Mouse (Mus musculus): ENCODE data around the gene Iqgap2. TPM values are rescaled to one million over a fixed set of nuclear protein-coding genes. Genes with fewer than 3 reads are reported as not detected.

The Iqgap2 gene
- total and polyA plus RNA-seq, 3 experiments = 0.27 to 0.32 TPM; not detected in 1

DNA sequence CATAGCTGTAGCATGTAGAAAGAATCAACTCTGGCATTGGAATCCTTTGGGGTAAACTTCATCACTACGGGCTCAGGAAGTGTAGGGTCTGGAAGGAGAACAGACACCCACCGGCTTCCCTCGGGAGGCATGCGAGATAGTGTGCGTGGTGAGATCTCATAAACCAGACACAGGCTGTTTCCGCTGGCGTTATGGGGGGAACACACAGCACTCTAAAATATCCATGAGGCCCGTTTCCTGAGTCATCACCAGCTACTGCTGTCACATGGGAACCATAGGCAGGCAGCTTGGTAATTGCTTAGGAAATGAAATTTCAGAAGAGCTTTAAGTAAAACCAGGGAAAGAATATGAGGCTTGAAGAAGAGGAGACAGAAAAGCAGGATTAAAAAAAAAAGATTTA is 199.5 kb downstream of the Iqgap2 start:
- H3K9ac ChIP-seq (ENCODE audit: control insufficient read depth, low read depth, low read length, poor library complexity, severe bottlenecking) = no peak overlapping the region
- no peak overlapping the region for H3K27ac ChIP-seq (ENCODE audit: control insufficient read depth, low read depth, low read length)
- TF ChIP-seq ELF1 (IDR thresholded peaks at IDR 0.05; ENCODE audit: low read depth, low read length) (no peak), JUND (IDR thresholded peaks at IDR 0.05; ENCODE audit: low read depth, low read length) (no peak), MAZ (IDR thresholded peaks at IDR 0.05; ENCODE audit: low read depth, low read length) (no peak), TAL1 (IDR thresholded peaks at IDR 0.05; ENCODE audit: low read length) (no peak), MEF2A (IDR thresholded peaks at IDR 0.05; ENCODE audit: extremely low read depth, insufficient replicate concordance, low read depth, low read length, poor library complexity, severe bottlenecking) (no peak), MAX (IDR thresholded peaks at IDR 0.05; ENCODE audit: low read length) (no peak), BHLHE40 (IDR thresholded peaks at IDR 0.05; ENCODE audit: borderline replicate concordance, low read depth, low read length) (no peak), MAFK (IDR thresholded peaks at IDR 0.05; ENCODE audit: borderline replicate concordance, low read depth, low read length) (no peak), E2F4 (IDR thresholded peaks at IDR 0.05; ENCODE audit: borderline replicate concordance, low read depth, low read length) (no peak), KAT2A (conservative IDR thresholded peaks at IDR 0.05; ENCODE audit: low read depth, low read length) (no peak), SMC3 (IDR thresholded peaks at IDR 0.05; ENCODE audit: low read depth, low read length) (no peak), RAD21 (IDR thresholded peaks at IDR 0.05; ENCODE audit: low read depth, low read length) (no peak), GABPA (IDR thresholded peaks at IDR 0.05; ENCODE audit: low read depth, low read length) (no peak), MYC (IDR thresholded peaks at IDR 0.05; ENCODE audit: low read depth, low read length) (no peak), USF2 (IDR thresholded peaks at IDR 0.05; ENCODE audit: borderline replicate concordance in 1 of 2, insufficient read depth in 1 of 2, low read depth in 1 of 2, low read length in 2 of 2) (no peak), RCOR1 (IDR thresholded peaks at IDR 0.05; ENCODE audit: low read depth, low read length) (no peak), HCFC1 (IDR thresholded peaks at IDR 0.05; ENCODE audit: low read depth, low read length) (no peak)
- no peaks in the 10 kb centered on the region for H3K27me3 ChIP-seq (ENCODE audit: control insufficient read depth in 1 of 2, insufficient read depth in 2 of 2, low read length in 2 of 2)
- H3K36me3 ChIP-seq (ENCODE audit: control insufficient read depth in 1 of 2, insufficient read depth in 2 of 2, low read length in 2 of 2) = peaks cover 0 to 11% of the 10 kb centered on the region in 2 experiments; a peak in 2 of 4 replicates
- no peaks in the 10 kb centered on the region for H3K79me2 ChIP-seq (ENCODE audit: control insufficient read depth, insufficient read depth, low read length, poor library complexity)
- peaks cover 0 to 11% of the 10 kb centered on the region in 2 experiments; a peak in 2 of 4 replicates for H3K4me1 ChIP-seq (ENCODE audit: control insufficient read depth in 1 of 2, insufficient read depth in 2 of 2, low read length in 2 of 2)
- no peak for DNase-seq (ENCODE audit: low read depth, low spot score)
- H3K4me3 ChIP-seq (ENCODE audit: control insufficient read depth in 1 of 2, insufficient read depth in 1 of 2, low read depth in 2 of 2, low read length in 2 of 2) = no peak overlapping the region
- H3K9me3 ChIP-seq (replicated peaks; ENCODE audit: insufficient read depth, low read length) = no peaks in the 10 kb centered on the region

DNA sequence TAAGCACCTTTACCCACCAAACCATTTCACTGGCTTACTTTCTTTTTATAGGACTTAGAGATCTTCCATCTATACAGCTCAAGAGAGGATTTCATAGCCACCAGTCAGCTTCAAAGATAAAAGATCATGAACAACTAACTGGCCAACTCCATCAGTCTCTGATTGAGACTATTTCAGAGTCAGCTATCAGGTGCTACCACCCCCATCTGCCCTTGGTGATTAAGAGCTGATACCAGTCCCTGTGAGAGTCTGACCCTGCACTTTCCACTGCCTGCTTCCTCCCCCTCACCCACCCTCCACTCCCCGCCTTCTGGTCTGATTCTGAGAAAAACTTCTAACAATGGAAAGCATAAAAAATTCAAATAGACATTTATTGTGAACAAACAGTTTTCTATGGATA is 203.1 kb downstream of the Iqgap2 start:
- H3K4me1 ChIP-seq (ENCODE audit: control insufficient read depth in 1 of 2, insufficient read depth in 2 of 2, low read length in 2 of 2) = peaks cover 11 to 27% of the 10 kb centered on the region in 2 experiments
- no peak overlapping the region for H3K4me3 ChIP-seq (ENCODE audit: control insufficient read depth in 1 of 2, insufficient read depth in 1 of 2, low read depth in 2 of 2, low read length in 2 of 2)
- H3K9ac ChIP-seq (ENCODE audit: control insufficient read depth, low read depth, low read length, poor library complexity, severe bottlenecking) = no peak overlapping the region
- H3K9me3 ChIP-seq (replicated peaks; ENCODE audit: insufficient read depth, low read length) = no peaks in the 10 kb centered on the region
- peak; percentile 31 for DNase-seq (ENCODE audit: low read depth, low spot score)
- H3K36me3 ChIP-seq (ENCODE audit: control insufficient read depth in 1 of 2, insufficient read depth in 2 of 2, low read length in 2 of 2) = peaks cover 0 to 26% of the 10 kb centered on the region in 2 experiments; a peak in 2 of 4 replicates
- TF ChIP-seq ZNF384 (IDR thresholded peaks at IDR 0.05; ENCODE audit: low read depth, low read length) = no peak
- TF ChIP-seq GATA1 (IDR thresholded peaks at IDR 0.05; ENCODE audit: low read depth, low read length) = peak; percentile 68
- TF ChIP-seq ZC3H11A (IDR thresholded peaks at IDR 0.05; ENCODE audit: low read depth, low read length) = no peak
- peak; percentile 47; the same call in 1 of the 2 replicates for TF ChIP-seq ETS1 (IDR thresholded peaks at IDR 0.05; ENCODE audit: low read depth, low read length)
- peak; percentile 87 for TF ChIP-seq TCF12 (IDR thresholded peaks at IDR 0.05; ENCODE audit: low read depth, low read length)
- no peak for TF ChIP-seq POLR2AphosphoS5 (IDR thresholded peaks at IDR 0.05; ENCODE audit: borderline replicate concordance, low read depth, low read length)
- TF ChIP-seq EP300 (IDR thresholded peaks at IDR 0.05; ENCODE audit: low read depth in 1 of 2, low read length in 2 of 2) = peak; percentile 36 to 73
- TF ChIP-seq CTCF (IDR thresholded peaks at IDR 0.05 in 2 of 3, conservative IDR thresholded peaks at IDR 0.05 in 1 of 3; ENCODE audit: control insufficient read depth in 1 of 3, insufficient read depth in 1 of 3, low read depth in 2 of 3, low read length in 3 of 3, poor library complexity in 1 of 3, severe bottlenecking in 1 of 3) = no peak
- TF ChIP-seq TAL1 (IDR thresholded peaks at IDR 0.05; ENCODE audit: low read length) = peak; percentile 61
- no peak for TF ChIP-seq MYC (IDR thresholded peaks at IDR 0.05; ENCODE audit: low read depth, low read length)
- no peak for TF ChIP-seq TBP (IDR thresholded peaks at IDR 0.05; ENCODE audit: low read depth, low read length)
- no peak for TF ChIP-seq MAX (IDR thresholded peaks at IDR 0.05; ENCODE audit: low read length)
- no peak for TF ChIP-seq ZKSCAN1 (IDR thresholded peaks at IDR 0.05; ENCODE audit: low read depth, low read length)
- no peak for TF ChIP-seq E2F4 (IDR thresholded peaks at IDR 0.05; ENCODE audit: borderline replicate concordance, low read depth, low read length)
- no peak for TF ChIP-seq BHLHE40 (IDR thresholded peaks at IDR 0.05; ENCODE audit: borderline replicate concordance, low read depth, low read length)
- peak; percentile 55; the same call in 1 of the 2 replicates for TF ChIP-seq RCOR1 (IDR thresholded peaks at IDR 0.05; ENCODE audit: low read depth, low read length)
- no peak for TF ChIP-seq HCFC1 (IDR thresholded peaks at IDR 0.05; ENCODE audit: low read depth, low read length)
- H3K27me3 ChIP-seq (ENCODE audit: control insufficient read depth in 1 of 2, insufficient read depth in 2 of 2, low read length in 2 of 2) = no peaks in the 10 kb centered on the region
- H3K27ac ChIP-seq (ENCODE audit: control insufficient read depth, low read depth, low read length) = no peak overlapping the region
- H3K79me2 ChIP-seq (ENCODE audit: control insufficient read depth, insufficient read depth, low read length, poor library complexity) = no peaks in the 10 kb centered on the region
